Mouse (Mus musculus): ENCODE data around the gene Htra3.

DNA sequence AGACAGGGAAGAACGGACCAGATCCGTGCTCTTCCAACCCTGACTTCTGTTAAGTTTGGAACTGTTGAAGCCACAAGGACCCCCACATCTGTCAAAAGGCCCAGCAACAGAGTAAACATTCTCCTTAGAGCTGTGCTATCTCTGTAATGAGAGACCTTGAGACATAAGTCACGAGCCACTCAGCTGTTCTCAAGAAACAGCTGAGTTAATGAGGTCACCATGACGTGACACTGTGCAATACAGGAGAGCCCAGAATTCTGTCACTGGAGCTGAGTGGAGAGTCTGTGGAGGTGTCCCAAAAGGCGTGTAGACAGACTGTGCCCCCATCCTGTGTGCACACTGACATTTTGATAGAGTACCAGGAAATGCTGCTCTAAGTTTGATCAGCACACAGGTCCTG, 32.9 kb upstream of the Htra3 start:
- TF ChIP-seq POLR2A (IDR thresholded peaks at IDR 0.05; ENCODE audit: borderline replicate concordance, control insufficient read depth, low read depth, low read length) (no peak), CTCF (IDR thresholded peaks at IDR 0.05; ENCODE audit: control insufficient read depth, insufficient read depth, low read length) (no peak)
